Mouse (Mus musculus): ENCODE measurements around the gene Tor3a.
A peak's percentile ranks its signal among the peaks of the same experiment; 100 is the strongest.

GRCm38 (mm10) chr1:156676171-156676570 is 2.0 kb upstream of the Tor3a start:
- TF ChIP-seq CTCF (IDR thresholded peaks at IDR 0.05; ENCODE audit: borderline replicate concordance, control insufficient read depth, extremely low read depth, insufficient read depth, low read length, poor library complexity) (peak; percentile 40; the same call in 1 of the 2 replicates), POLR2A (IDR thresholded peaks at IDR 0.05; ENCODE audit: control insufficient read depth, extremely low read depth, insufficient read depth, low read length, poor library complexity) (no peak)
